Mouse (Mus musculus) kidney, adult 2 months (tissue): ENCODE data around the gene Pnmal2. TPM values are rescaled to one million over a fixed set of nuclear protein-coding genes. Genes with fewer than 3 reads are reported as not detected.
A peak's percentile ranks its signal among the peaks of the same experiment; 100 is the strongest.

Source experiments
- DNase-seq: peaks from one replicate; pipeline ENCODE4 v3.0.0; 2021
- H3K27ac ChIP-seq: fragments of 200-500 bp; 2 replicates; pipeline ENCODE4 v1.5.1; 2012; ENCODE audit warnings: low read depth, low read length, control low read depth, inconsistent platforms; ENCODE audit not compliant: insufficient read depth
- H3K27me3 ChIP-seq: fragments of 200-500 bp; replicated peaks from 2 replicates; pipeline ENCODE4 v1.6.1; 2012; ENCODE audit warnings: mild to moderate bottlenecking, moderate library complexity, low read length, inconsistent platforms; ENCODE audit not compliant: control insufficient read depth, insufficient read depth
- H3K36me3 ChIP-seq: fragments of 200-500 bp; 2 replicates; pipeline ENCODE4 v1.6.1; 2012; ENCODE audit warnings: mild to moderate bottlenecking, moderate library complexity, low read length, inconsistent platforms; ENCODE audit not compliant: control insufficient read depth, insufficient read depth
- H3K4me1 ChIP-seq: fragments of 200-500 bp; 2 replicates; pipeline ENCODE4 v1.6.1; 2011; ENCODE audit warnings: low read length; ENCODE audit not compliant: control insufficient read depth, insufficient read depth
- H3K4me3 ChIP-seq: fragments of 200-500 bp; 2 replicates; pipeline ENCODE4 v1.5.1; 2011; ENCODE audit warnings: mild to moderate bottlenecking, low read depth, low read length, control low read depth; ENCODE audit not compliant: insufficient read depth
- CTCF ChIP-seq: fragments of 200-500 bp; conservative IDR thresholded peaks from 2 replicates; pipeline ENCODE4 v1.5.1; 2011; ENCODE audit warnings: low read depth, mild to moderate bottlenecking, control low read depth, low read length, moderate library complexity, mixed read lengths; ENCODE audit not compliant: insufficient read depth, insufficient read length
- POLR2A ChIP-seq: fragments of 200-500 bp; IDR thresholded peaks from one replicate; pipeline ENCODE4 v1.6.1; 2011; ENCODE audit warnings: low read depth, low read length, control low read depth
- WGBS: fragments of 180-500 bp; shearing (Covaris S2); methylation state at CpG from one replicate; pipeline ENCODE4 v1.1.7; 2018; 5-methylcytosine and 5-hydroxymethylcytosine counted together
- polyA plus RNA-seq: library from polyadenylated mRNA; depleted of rRNA; stranded (reverse); fragments of >200 nt; gene quantifications from 2 replicates; pipeline ENCODE4 v1.2.3, GENCODE M21; 2012; rRNA removed

Gene Pnmal2
- polyA plus RNA-seq, 1 experiment, result 4.0 TPM

GRCm38 (mm10) chr7:16990006-16990744, 45.7 kb downstream of the Pnmal2 start:
- Histone ChIP-seq H3K36me3 (no peaks in the 10 kb centered on the region), H3K4me3 (no peak overlapping the region), H3K27me3 (no peaks in the 10 kb centered on the region), H3K4me1 (no peaks in the 10 kb centered on the region), H3K27ac (no peak overlapping the region)
- WGBS, result 37% methylated on average over 15 of the region's 15 CpGs
- no peak for DNase-seq
- TF ChIP-seq POLR2A (no peak), CTCF (no peak)

DNA sequence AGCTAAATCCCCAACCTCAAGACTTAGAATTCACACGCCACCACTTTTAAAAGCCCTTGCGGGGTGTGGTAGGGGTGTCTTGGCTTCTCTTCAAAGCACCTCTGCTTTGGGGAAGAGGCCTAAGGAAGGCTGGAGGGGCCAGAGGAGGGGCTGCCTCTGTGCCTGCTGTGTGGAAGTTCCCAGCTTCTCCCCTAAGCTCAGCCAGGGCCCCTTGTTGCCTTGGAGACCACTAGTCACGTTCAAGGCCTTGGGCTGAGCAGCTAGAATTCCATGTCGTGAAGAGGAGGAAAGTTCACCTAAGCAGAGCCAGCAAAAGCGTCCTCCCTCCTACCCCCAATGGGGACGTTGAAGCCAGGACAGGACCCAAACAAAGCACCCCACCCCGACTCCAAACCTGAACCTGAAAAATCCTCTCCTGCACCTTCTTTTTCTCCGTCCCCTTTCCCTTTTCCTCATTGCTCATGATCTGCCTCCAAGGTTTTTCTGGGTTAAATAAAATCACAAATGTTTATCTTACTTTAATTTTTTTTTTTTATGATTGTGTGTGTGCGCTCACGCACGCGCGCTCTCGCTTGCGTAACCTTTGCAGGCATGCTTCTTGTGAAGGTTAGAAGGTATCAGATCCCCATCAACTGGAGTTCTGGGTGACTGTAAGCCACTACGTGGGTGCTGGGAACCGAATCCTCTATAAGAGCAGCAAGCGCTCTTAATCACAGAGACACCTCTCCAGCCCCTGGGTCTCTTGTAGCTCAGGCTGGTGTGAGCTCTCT, 47.4 kb downstream of the Pnmal2 start:
- TF ChIP-seq POLR2A, result no peak
- TF ChIP-seq CTCF, result no peak
- DNase-seq, result no peak
- no peak overlapping the region for H3K27ac ChIP-seq
- no peaks in the 10 kb centered on the region for H3K4me1 ChIP-seq
- H3K4me3 ChIP-seq, result no peak overlapping the region
- WGBS, result 59% methylated on average over 18 of the region's 18 CpGs
- H3K27me3 ChIP-seq, result no peaks in the 10 kb centered on the region
- H3K36me3 ChIP-seq, result no peaks in the 10 kb centered on the region

DNA sequence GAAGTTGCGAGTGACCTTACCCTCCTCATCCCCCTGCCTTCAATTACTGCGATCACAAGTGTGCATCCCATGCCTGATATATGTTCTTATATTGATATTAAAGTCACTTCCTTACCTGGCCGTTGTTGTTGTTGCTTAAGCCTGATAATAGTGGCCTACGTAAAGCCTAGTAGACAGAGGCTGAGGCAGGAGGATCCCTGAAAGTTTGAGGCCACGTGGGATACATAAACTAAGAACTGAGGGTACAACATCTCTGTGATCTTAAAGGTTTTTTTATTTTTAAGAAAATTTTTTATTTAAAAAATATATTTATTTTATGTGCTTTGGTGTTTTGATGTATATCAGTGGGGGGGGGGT, 47.9 kb downstream of the Pnmal2 start, which contains the start of gene Ccdc8:
Gene Ccdc8 (plus strand): TSS at position 258 of the 357 bp plus-strand sequence.
- no peak within 1 kb of the TSS for H3K27ac ChIP-seq
- no peak for TF ChIP-seq CTCF
- no peak for TF ChIP-seq POLR2A
- H3K36me3 ChIP-seq, result no peaks in the 10 kb centered on the region
- H3K27me3 ChIP-seq, result no peaks in the 10 kb centered on the region
- 93% methylated on average over 5 of the region's 5 CpGs for WGBS
- no peak for DNase-seq
- H3K4me3 ChIP-seq, result peak within 1 kb of the TSS; percentile 50; the same call in 1 of the 2 replicates
- H3K4me1 ChIP-seq, result no peaks in the 10 kb centered on the region

- H3K27ac ChIP-seq, result no peak overlapping the region
- no peaks in the 10 kb centered on the region for H3K36me3 ChIP-seq
- DNase-seq, result peak; percentile 68
These were observed 49.3 kb downstream of the Pnmal2 start for GRCm38 (mm10) chr7:16993651-16994399.

GRCm38 (mm10) chr7:16994400-16994799, 49.9 kb downstream of the Pnmal2 start:
- no peaks in the 10 kb centered on the region for H3K27me3 ChIP-seq
- no peaks in the 10 kb centered on the region for H3K36me3 ChIP-seq
- DNase-seq, result no peak
- no peaks in the 10 kb centered on the region for H3K4me1 ChIP-seq
- no peak overlapping the region for H3K27ac ChIP-seq
- peak overlapping the region; percentile 50 for H3K4me3 ChIP-seq
- WGBS, result 13% methylated on average over 20 of the region's 20 CpGs
- TF ChIP-seq POLR2A, result no peak
- TF ChIP-seq CTCF, result no peak

More at GRCm38 (mm10) chr7:16993651-16994399, 49.3 kb downstream of the Pnmal2 start:
- H3K27me3 ChIP-seq, result no peaks in the 10 kb centered on the region
- WGBS, result 12% methylated on average over 27 of the region's 27 CpGs
- no peak for TF ChIP-seq POLR2A
- no peak for TF ChIP-seq CTCF
- H3K4me3 ChIP-seq, result peak overlapping the region; percentile 50
- H3K4me1 ChIP-seq, result no peaks in the 10 kb centered on the region

- WGBS, result 78% methylated on average over 4 of the region's 4 CpGs
- Histone ChIP-seq H3K36me3 (no peaks in the 10 kb centered on the region), H3K27me3 (no peaks in the 10 kb centered on the region), H3K4me1 (no peaks in the 10 kb centered on the region), H3K27ac (no peak overlapping the region), H3K4me3 (no peak overlapping the region)
- TF ChIP-seq CTCF, result no peak
- DNase-seq, result no peak
These were observed 50.9 kb downstream of the Pnmal2 start for GRCm38 (mm10) chr7:16995345-16995744.

Other genes starting within 250 kb of the Pnmal2 start
- gene Ceacam9, start 222.8 kb upstream of the Pnmal2 start, polyA plus RNA-seq, result not detected in 2 replicates
- gene Ap2s1, start 206.3 kb upstream of the Pnmal2 start, polyA plus RNA-seq, result 288 and 300 TPM in 2 replicates
- gene Slc1a5, start 163.3 kb upstream of the Pnmal2 start, polyA plus RNA-seq, result 74.6 and 95.2 TPM in 2 replicates
- gene Strn4, start 128.8 kb upstream of the Pnmal2 start, polyA plus RNA-seq, result 94.4 and 116 TPM in 2 replicates
- 31.0 and 33.9 TPM in 2 replicates for gene Fkrp, start 128.0 kb upstream of the Pnmal2 start, polyA plus RNA-seq
- gene Prkd2, start 101.8 kb upstream of the Pnmal2 start, polyA plus RNA-seq, result 18.3 and 23.3 TPM in 2 replicates
- gene Dact3, start 69.4 kb upstream of the Pnmal2 start, polyA plus RNA-seq, result 5.5 and 7.5 TPM in 2 replicates
- 3.6 and 3.7 TPM in 2 replicates for gene Gng8, start 52.9 kb upstream of the Pnmal2 start, polyA plus RNA-seq
- 4.0 and 5.0 TPM in 2 replicates for gene Ptgir, start 38.2 kb upstream of the Pnmal2 start, polyA plus RNA-seq
- 305 and 325 TPM in 2 replicates for gene Calm3, start 20.6 kb upstream of the Pnmal2 start, polyA plus RNA-seq
- 0.01 and 0.06 TPM in 2 replicates for gene Pnmal1, start 15.0 kb downstream of the Pnmal2 start, polyA plus RNA-seq
- 0.08 TPM in 1 of 2 replicates, not detected in the other for gene Gm42372, start 38.4 kb downstream of the Pnmal2 start, polyA plus RNA-seq
- gene Ccdc8, start 48.0 kb downstream of the Pnmal2 start, polyA plus RNA-seq, result 0.81 and 1.0 TPM in 2 replicates
- 199 and 226 TPM in 2 replicates for gene Ppp5c, start 83.2 kb downstream of the Pnmal2 start, polyA plus RNA-seq
- gene Hif3a, start 117.7 kb downstream of the Pnmal2 start, polyA plus RNA-seq, result 0.92 and 0.95 TPM in 2 replicates
- 0.05 TPM in 1 of 2 replicates, not detected in the other for gene Psg16, start 129.4 kb downstream of the Pnmal2 start, polyA plus RNA-seq
- gene Ceacam3, start 205.6 kb downstream of the Pnmal2 start, polyA plus RNA-seq, result 0.11 and 0.14 TPM in 2 replicates